ENCODE assay signal across 17 mouse cellular contexts in the genomic region with DNA sequence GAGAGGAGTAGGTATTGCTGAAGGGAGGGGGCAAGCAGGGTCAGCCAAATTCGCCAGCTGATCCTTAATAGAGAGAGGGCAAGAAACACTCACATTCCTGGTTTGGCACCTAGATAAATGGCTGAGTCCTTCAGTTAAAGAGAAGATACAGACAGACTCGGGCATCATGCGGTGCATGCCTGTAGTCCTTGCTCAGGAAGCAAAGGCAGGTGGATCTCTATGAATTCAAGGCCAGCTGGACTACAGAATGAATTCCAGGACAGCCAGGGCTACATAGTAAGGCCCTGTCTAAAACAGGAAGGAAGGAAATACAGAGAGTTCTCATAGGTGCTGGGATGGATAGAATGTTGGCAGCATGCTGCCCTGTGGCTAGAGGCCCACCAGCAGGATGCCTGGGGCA.
DNase-seq lines count a peak whose midpoint lies in the region; ATAC-seq and TF ChIP-seq lines count a peak whose summit lies in the region.
"Had no signal": no experiment of that assay in that cellular context is flagged by ENCODE, and none has a peak within 500 bp of the region (broad histone marks: within the 10 kb centered on the region; RNA-seq: fewer than 3 reads in every experiment).

No protein-coding gene starts in this region.

- H3K9ac ChIP-seq in heart, postnatal 0 days (replicated peaks; ENCODE audit: low read depth, low read length), result no peak overlapping the region
- no peak overlapping the region for H3K9ac ChIP-seq in intestine, embryonic 16.5 days (ENCODE audit: low read depth, low read length)
- H3K9ac ChIP-seq: hindbrain, embryonic 12.5 days; limb, embryonic 13.5 days; lung, embryonic 14.5 days; midbrain, embryonic 13.5 days had no signal

- 61% methylated on average over 3 of the region's 3 CpGs for WGBS in heart, postnatal 0 days
- WGBS in intestine, embryonic 16.5 days, result 84% methylated on average over 3 of the region's 3 CpGs

- no peak for TF ChIP-seq CTCF in heart, postnatal 0 days (IDR thresholded peaks at IDR 0.05; ENCODE audit: low read depth)
- no peak for TF ChIP-seq CTCF in E14TG2a.4 (conservative IDR thresholded peaks at IDR 0.05; ENCODE audit: low read length)
- no peak for TF ChIP-seq CTCF in cortical plate, adult 2 months (IDR thresholded peaks at IDR 0.05; ENCODE audit: extremely low read depth, insufficient read depth, low read length)

- H3K27ac ChIP-seq in heart, postnatal 0 days (ENCODE audit: low read depth), result peak overlapping the region; percentile 71
- peak overlapping the region; percentile 42; the same call in 1 of the 2 replicates for H3K27ac ChIP-seq in cortical plate, adult 2 months (ENCODE audit: insufficient read depth, low read length)
- no peak overlapping the region for H3K27ac ChIP-seq in intestine, embryonic 16.5 days (ENCODE audit: low read length)
- H3K27ac ChIP-seq: hindbrain, embryonic 12.5 days; midbrain, embryonic 13.5 days had no signal

- no peak for TF ChIP-seq EP300 in heart, postnatal 0 days (IDR thresholded peaks at IDR 0.05; ENCODE audit: low read depth)

- no peak for TF ChIP-seq POLR2A in cortical plate, adult 2 months (IDR thresholded peaks at IDR 0.05; ENCODE audit: extremely low read depth, insufficient read depth, low read length)

- peaks cover 17% of the 10 kb centered on the region for H3K4me1 ChIP-seq in heart, postnatal 0 days (ENCODE audit: control insufficient read depth, insufficient read depth)
- H3K4me1 ChIP-seq in E14TG2a.4 (replicated peaks; ENCODE audit: low read depth, low read length), result no peaks in the 10 kb centered on the region
- peaks cover 4% of the 10 kb centered on the region for H3K4me1 ChIP-seq in cortical plate, adult 2 months (ENCODE audit: control insufficient read depth, insufficient read depth, low read length)
- no peaks in the 10 kb centered on the region for H3K4me1 ChIP-seq in intestine, embryonic 16.5 days (ENCODE audit: control insufficient read depth, insufficient read depth, low read length)
- H3K4me1 ChIP-seq: hindbrain, embryonic 12.5 days; midbrain, embryonic 13.5 days had no signal

- no peaks in the 10 kb centered on the region for H3K27me3 ChIP-seq in heart, postnatal 0 days (ENCODE audit: control insufficient read depth, insufficient read depth, low read length)
- H3K27me3 ChIP-seq in E14TG2a.4 (ENCODE audit: insufficient read depth, low read length), result no peaks in the 10 kb centered on the region
- no peaks in the 10 kb centered on the region for H3K27me3 ChIP-seq in intestine, embryonic 16.5 days (replicated peaks; ENCODE audit: control insufficient read depth, insufficient read depth, low read length)
- H3K27me3 ChIP-seq: hindbrain, embryonic 12.5 days; limb, embryonic 13.5 days; midbrain, embryonic 13.5 days had no signal

- H3K36me3 ChIP-seq in heart, postnatal 0 days (replicated peaks; ENCODE audit: control insufficient read depth, insufficient read depth, low read length), result peaks cover 59% of the 10 kb centered on the region
- H3K36me3 ChIP-seq in E14TG2a.4 (ENCODE audit: insufficient read depth, low read length), result peaks cover 83% of the 10 kb centered on the region
- H3K36me3 ChIP-seq in intestine, embryonic 16.5 days (ENCODE audit: control insufficient read depth, insufficient read depth, low read length), result peaks cover 6% of the 10 kb centered on the region; the same call in 1 of the 2 replicates

- intact Hi-C loops in heart, postnatal 10 days (cut with DNase I), result no loop called here

- DNase-seq in heart, postnatal 0 days (ENCODE audit: low spot score), result no peak
- no peak for DNase-seq in heart, postnatal 10 days
- peak; percentile 56 for DNase-seq in Muller cell, postnatal 12 days (ENCODE audit: inconsistent ontology term)
- DNase-seq in right cerebral cortex, adult 18-20 months, result no peak
- DNase-seq: adrenal gland, postnatal 10 days; gastrocnemius, postnatal 14 days; kidney, adult 8-10 months; lung, embryonic 14.5 days; thymus, adult 2 months had no signal

- ATAC-seq in heart, postnatal 0 days (ENCODE audit: insufficient read depth, low read depth), result no peak
- ATAC-seq in intestine, embryonic 16.5 days, result no peak
- ATAC-seq: CD4-positive, CD25-positive, alpha-beta regulatory T cell, adult 4 months; midbrain, embryonic 13.5 days had no signal

- no peak overlapping the region for H3K4me3 ChIP-seq in heart, postnatal 0 days (ENCODE audit: low read depth, low read length)
- 0 out of 2 replicates have a peak overlapping the region, but pooled peaks have one; percentile 3 for H3K4me3 ChIP-seq in E14TG2a.4 (replicated peaks; ENCODE audit: low read length)
- H3K4me3 ChIP-seq in cortical plate, adult 2 months (ENCODE audit: insufficient read depth, low read length), result no peak overlapping the region
- no peak overlapping the region for H3K4me3 ChIP-seq in intestine, embryonic 16.5 days (ENCODE audit: low read length)
- H3K4me3 ChIP-seq: hindbrain, embryonic 12.5 days; limb, embryonic 13.5 days; midbrain, embryonic 13.5 days; myocyte had no signal

- H3K4me2 ChIP-seq in heart, postnatal 0 days (ENCODE audit: low read depth, low read length), result no peak overlapping the region
- H3K4me2 ChIP-seq in intestine, embryonic 16.5 days (ENCODE audit: low read depth, low read length), result no peak overlapping the region
- H3K4me2 ChIP-seq: hindbrain, embryonic 12.5 days; limb, embryonic 13.5 days; lung, embryonic 14.5 days; midbrain, embryonic 13.5 days had no signal

- H3K9me3 ChIP-seq in heart, postnatal 0 days (replicated peaks; ENCODE audit: control insufficient read depth, low read length), result no peaks in the 10 kb centered on the region
- H3K9me3 ChIP-seq in E14TG2a.4 (ENCODE audit: low read length), result peaks cover 44% of the 10 kb centered on the region
- no peaks in the 10 kb centered on the region for H3K9me3 ChIP-seq in intestine, embryonic 16.5 days (ENCODE audit: control insufficient read depth, low read length)
- H3K9me3 ChIP-seq: hindbrain, embryonic 12.5 days; limb, embryonic 13.5 days; midbrain, embryonic 13.5 days had no signal
